Mouse (Mus musculus) E14TG2a.4 (cell line): ENCODE measurements at regions not wholly inside any gene's neighbourhood (a gene's known extent, or its start where the extent isn't known, plus 50 kb on each side); places are given as distances from the start of the nearest gene placed in this dataset.

Experiments
- CTCF ChIP-seq: conservative IDR thresholded peaks from 2 replicates; pipeline ENCODE4 v1.5.1; 2014; ENCODE audit warnings: low read length
- POU5F1 ChIP-seq: IDR thresholded peaks from 2 replicates; pipeline ENCODE4 v1.6.1; 2014; ENCODE audit warnings: low read length, borderline replicate concordance

DNA sequence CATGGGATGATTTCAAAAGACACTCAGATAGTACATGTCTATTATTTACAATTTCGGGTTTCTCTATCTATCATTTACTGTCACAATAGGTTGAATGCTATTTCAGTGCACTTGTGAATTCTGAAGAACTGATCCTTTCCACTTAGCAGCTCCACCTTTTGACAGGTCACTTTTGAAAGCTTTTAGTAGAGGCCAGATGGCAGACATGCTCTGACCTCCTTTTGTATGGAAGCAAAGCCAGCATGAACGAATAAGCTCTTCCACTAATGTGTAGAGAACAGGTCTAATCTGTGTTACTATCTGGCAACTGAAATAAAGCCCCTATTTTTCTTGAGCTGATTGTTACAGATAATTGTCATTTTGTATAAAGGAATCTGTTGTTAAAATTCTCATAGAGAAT, 278.4 kb upstream of the Hs3st1 start:
- no peak for TF ChIP-seq CTCF
- TF ChIP-seq POU5F1: no peak
